Mouse (Mus musculus) intestine, postnatal 0 days (tissue): ENCODE measurements around the gene Mgea5. TPM values are rescaled to one million over a fixed set of nuclear protein-coding genes. Genes with fewer than 3 reads are reported as not detected.

ENCODE experiments used
- ATAC-seq: fragments of 200-750 bp; cut with Nextera tagmentation; 2 replicates; pipeline ENCODE4 v1.8.0; 2017; ENCODE audit warnings: mild to moderate bottlenecking, moderate TSS enrichment, moderate library complexity
- H3K27ac ChIP-seq: fragments of 300-500 bp; sonication (generic); 2 replicates; pipeline ENCODE4 v1.5.1; 2014; ENCODE audit warnings: mild to moderate bottlenecking, low read depth, low read length, moderate library complexity
- H3K27me3 ChIP-seq: fragments of 300-500 bp; sonication (generic); replicated peaks from 2 replicates; pipeline ENCODE4 v1.6.1; 2014; ENCODE audit warnings: low read length, mixed read lengths; ENCODE audit not compliant: control insufficient read depth, insufficient read depth
- H3K36me3 ChIP-seq: fragments of 300-500 bp; sonication (generic); 2 replicates; pipeline ENCODE4 v1.6.1; 2014; ENCODE audit warnings: mild to moderate bottlenecking, moderate library complexity; ENCODE audit not compliant: control insufficient read depth, insufficient read depth
- H3K4me1 ChIP-seq: fragments of 300-500 bp; sonication (generic); replicated peaks from 2 replicates; pipeline ENCODE4 v1.6.1; 2014; ENCODE audit warnings: antibody characterized with exemption, low read length, mixed read lengths; ENCODE audit not compliant: control insufficient read depth, insufficient read depth
- H3K4me2 ChIP-seq: fragments of 300-500 bp; sonication (generic); replicated peaks from 2 replicates; pipeline ENCODE4 v1.6.1; 2014; ENCODE audit warnings: low read depth, mild to moderate bottlenecking, moderate library complexity
- H3K4me3 ChIP-seq: fragments of 300-500 bp; sonication (generic); 2 replicates; pipeline ENCODE4 v1.5.1; 2014; ENCODE audit warnings: low read depth, low read length
- H3K9ac ChIP-seq: fragments of 300-500 bp; sonication (generic); 2 replicates; pipeline ENCODE4 v1.6.1; 2014; ENCODE audit warnings: mild to moderate bottlenecking, low read depth, low read length
- H3K9me3 ChIP-seq: fragments of 300-500 bp; sonication (generic); 2 replicates; pipeline ENCODE4 v1.6.1; 2016; ENCODE audit warnings: mixed run types; ENCODE audit not compliant: control insufficient read depth
- CTCF ChIP-seq: sonication (generic); IDR thresholded peaks from 2 replicates; pipeline ENCODE4 v1.5.1; 2016; ENCODE audit warnings: low read depth, mild to moderate bottlenecking, control low read depth, antibody characterized with exemption, moderate library complexity
- WGBS: fragments of 180-500 bp; shearing (Covaris S2); extraction: QIAGEN DNeasy Blood & Tissue Kit; methylation state at CpG from one replicate; pipeline ENCODE4 v1.1.7; 2014; 5-methylcytosine and 5-hydroxymethylcytosine counted together
- polyA plus RNA-seq: library from polyadenylated mRNA; unstranded; fragments of >200 nt; fragmentation: Nextera tagmentation; extraction: Ambion mirVana; gene quantifications from 2 replicates; pipeline ENCODE4 v1.2.1, GENCODE M21; 2015

The Mgea5 gene
- polyA plus RNA-seq, 1 experiment from 2014 or later: 18.2 TPM

DNA sequence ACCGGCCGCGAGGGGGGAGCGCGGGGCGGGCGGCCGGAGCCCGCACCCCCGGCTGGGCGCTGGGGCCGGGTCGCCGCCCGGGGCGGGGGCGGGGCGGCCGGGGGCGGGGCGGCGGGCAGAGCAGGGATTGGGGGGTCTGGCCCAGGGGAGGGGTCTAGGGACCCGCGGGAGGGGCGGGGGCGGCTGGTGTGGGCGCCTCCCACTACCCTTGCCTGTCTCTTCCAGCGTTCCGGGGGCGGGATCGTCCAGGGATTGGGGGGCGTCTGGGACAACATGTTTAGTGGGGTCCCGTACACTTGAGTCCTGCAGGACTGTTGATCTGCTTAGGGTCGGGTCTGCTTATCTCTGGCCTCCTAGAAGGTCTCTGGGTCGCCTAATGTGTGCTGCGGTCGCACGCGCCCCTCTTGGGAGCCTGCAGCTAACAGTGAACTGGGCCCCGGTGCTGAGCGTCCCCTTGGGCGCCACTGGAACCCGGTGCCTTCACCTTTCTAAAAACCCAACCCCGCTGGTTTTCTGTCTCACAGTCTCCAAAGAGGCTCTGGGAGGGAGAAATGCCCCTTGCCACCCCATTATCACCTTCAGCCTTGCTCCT lies 40.6 kb downstream of the Mgea5 start:
- Histone ChIP-seq H3K4me2 (peak overlapping the region; percentile 69), H3K36me3 (no peaks in the 10 kb centered on the region), H3K27ac (no peak overlapping the region), H3K27me3 (peaks cover 74% of the 10 kb centered on the region), H3K4me1 (peaks cover 3% of the 10 kb centered on the region; the same call in 1 of the 2 replicates), H3K4me3 (peak overlapping the region; percentile 45), H3K9me3 (no peaks in the 10 kb centered on the region), H3K9ac (no peak overlapping the region)
- ATAC-seq: no peak
- WGBS: 4% methylated on average over 17 of the region's 44 CpGs
- no peak for TF ChIP-seq CTCF

- H3K27ac ChIP-seq: no peak within 1 kb of the TSS
- H3K36me3 ChIP-seq: no peaks in the 10 kb centered on the region
- H3K4me1 ChIP-seq: peaks cover 3% of the 10 kb centered on the region; the same call in 1 of the 2 replicates
- TF ChIP-seq CTCF: no peak
- H3K9me3 ChIP-seq: no peaks in the 10 kb centered on the region
- peak within 1 kb of the TSS; percentile 69 for H3K4me2 ChIP-seq
- no peak for ATAC-seq
- under 1% methylated on average over 56 of the region's 68 CpGs for WGBS
- no peak within 1 kb of the TSS for H3K9ac ChIP-seq
- peak within 1 kb of the TSS; percentile 45 for H3K4me3 ChIP-seq
- H3K27me3 ChIP-seq: peaks cover 80% of the 10 kb centered on the region
These were observed 41.2 kb downstream of the Mgea5 start, which contains the start of gene Fgf8 for GRCm38 (mm10) chr19:45742218-45742983. Gene Fgf8 (minus strand): TSS chr19:45742915.

GRCm38 (mm10) chr19:45741431-45742217 lies 42.0 kb downstream of the Mgea5 start:
- Histone ChIP-seq H3K9ac (no peak overlapping the region), H3K4me2 (no peak overlapping the region; the same call in 1 of the 2 replicates), H3K9me3 (no peaks in the 10 kb centered on the region), H3K36me3 (no peaks in the 10 kb centered on the region), H3K27ac (no peak overlapping the region), H3K4me3 (peak overlapping the region; percentile 45; the same call in 1 of the 2 replicates), H3K4me1 (peaks cover 6% of the 10 kb centered on the region; the same call in 1 of the 2 replicates), H3K27me3 (peaks cover 88% of the 10 kb centered on the region)
- WGBS: 5% methylated on average over 45 of the region's 45 CpGs
- no peak for TF ChIP-seq CTCF
- ATAC-seq: no peak

GRCm38 (mm10) chr19:45740817-45741216 lies 42.8 kb downstream of the Mgea5 start:
- H3K27me3 ChIP-seq: peaks cover 84% of the 10 kb centered on the region
- peaks cover 6% of the 10 kb centered on the region; the same call in 1 of the 2 replicates for H3K4me1 ChIP-seq
- no peak overlapping the region for H3K27ac ChIP-seq
- WGBS: 12% methylated on average over 7 of the region's 7 CpGs
- no peak overlapping the region for H3K4me3 ChIP-seq
- no peak for TF ChIP-seq CTCF
- H3K9ac ChIP-seq: no peak overlapping the region
- no peak overlapping the region for H3K4me2 ChIP-seq
- no peaks in the 10 kb centered on the region for H3K9me3 ChIP-seq
- ATAC-seq: no peak
- H3K36me3 ChIP-seq: no peaks in the 10 kb centered on the region

DNA sequence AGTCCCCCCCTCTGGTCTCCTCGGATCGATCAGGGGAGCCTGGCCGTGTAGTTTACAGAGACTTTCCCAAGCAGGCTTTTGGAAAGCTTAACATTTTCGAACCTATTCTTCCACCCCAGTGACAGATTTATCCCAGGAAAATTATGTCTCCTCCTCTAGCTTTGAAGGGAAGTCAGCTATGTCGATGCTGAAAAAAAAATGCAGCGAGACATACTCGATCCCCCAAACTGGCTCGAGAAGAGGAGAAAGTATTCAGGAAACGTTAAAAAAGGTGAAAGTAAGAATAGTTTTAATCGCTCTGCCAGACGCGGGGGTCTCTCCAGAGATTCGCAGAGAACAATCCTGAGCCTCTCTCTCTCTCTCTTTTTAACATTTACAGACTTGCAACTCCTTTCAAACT lies 43.4 kb downstream of the Mgea5 start:
- Histone ChIP-seq H3K4me2 (no peak overlapping the region), H3K4me1 (0 out of 2 replicates have a peak, but pooled peaks cover 3% of the 10 kb centered on the region), H3K27ac (no peak overlapping the region), H3K27me3 (peaks cover 78% of the 10 kb centered on the region), H3K9ac (no peak overlapping the region), H3K36me3 (no peaks in the 10 kb centered on the region), H3K4me3 (no peak overlapping the region), H3K9me3 (no peaks in the 10 kb centered on the region)
- no peak for ATAC-seq
- 15% methylated on average over 13 of the region's 13 CpGs for WGBS
- TF ChIP-seq CTCF: no peak

- H3K27me3 ChIP-seq: peaks cover 62% of the 10 kb centered on the region
- no peaks in the 10 kb centered on the region for H3K36me3 ChIP-seq
- H3K9me3 ChIP-seq: no peaks in the 10 kb centered on the region
- TF ChIP-seq CTCF: no peak
- 78% methylated on average over 5 of the region's 5 CpGs for WGBS
- H3K9ac ChIP-seq: no peak overlapping the region
- H3K4me1 ChIP-seq: 0 out of 2 replicates have a peak, but pooled peaks cover 3% of the 10 kb centered on the region
- H3K4me3 ChIP-seq: no peak overlapping the region
- no peak overlapping the region for H3K4me2 ChIP-seq
- ATAC-seq: no peak
- H3K27ac ChIP-seq: no peak overlapping the region
These were observed 45.1 kb downstream of the Mgea5 start for GRCm38 (mm10) chr19:45738521-45738920.
